Mouse (Mus musculus) E14TG2a.4 (cell line): Measurements from ENCODE around the gene Sik3.
"Not testable (repeated sequence)": the region's sequence is repeated elsewhere in the genome, so short reads cannot be mapped to it uniquely, and the experiment has no call there.

Experiments
- CTCF ChIP-seq: conservative IDR thresholded peaks from 2 replicates; pipeline ENCODE4 v1.5.1; 2014; ENCODE audit warnings: low read length
- NANOG ChIP-seq: IDR thresholded peaks from 2 replicates; pipeline ENCODE4 v1.6.1; 2014; ENCODE audit warnings: borderline replicate concordance, low read length, mixed read lengths
- POU5F1 ChIP-seq: IDR thresholded peaks from 2 replicates; pipeline ENCODE4 v1.6.1; 2014; ENCODE audit warnings: low read length, borderline replicate concordance

GRCm38 (mm10) chr9:46132821-46133220 lies 120.2 kb downstream of the Sik3 start:
- TF ChIP-seq CTCF, NANOG, POU5F1: not testable (repeated sequence)
